17 mouse cellular contexts compared by ENCODE assay signal in the genomic region with DNA sequence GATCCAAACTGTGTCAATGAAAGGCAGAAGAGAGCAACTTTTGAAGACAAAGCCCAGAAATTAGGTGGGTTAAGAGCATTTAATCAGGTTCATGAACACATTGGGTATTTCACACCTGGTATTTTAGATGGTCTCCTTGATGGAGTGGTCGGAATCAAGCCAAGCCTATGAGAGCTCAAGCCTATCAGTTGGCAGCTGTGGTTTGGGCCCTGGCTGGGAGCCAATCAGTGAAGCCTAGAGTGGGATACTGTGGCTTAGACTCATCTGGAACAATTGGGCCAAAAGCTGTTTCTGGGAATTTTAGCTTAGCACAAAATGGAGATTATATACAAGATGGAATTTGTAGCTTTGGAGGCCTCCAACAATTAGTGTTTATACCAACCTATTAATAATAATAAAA.
"Had no signal": no experiment of that assay in that cellular context is flagged by ENCODE, and none has a peak within 500 bp of the region (broad histone marks: within the 10 kb centered on the region; RNA-seq: fewer than 3 reads in every experiment).

No protein-coding gene starts in this region.

- DNase-seq: lung, adult 2 months; lung, postnatal 14 days; lung, postnatal 36 days; right cerebral cortex, postnatal 14 days; thymus, adult 2 months; thymus, postnatal 25 days; thymus, postnatal 4 days had no signal

- ATAC-seq: lung, postnatal 0 days; midbrain, embryonic 13.5 days; midbrain, embryonic 16.5 days had no signal

- H3K27me3 ChIP-seq: lung, embryonic 15.5 days; midbrain, embryonic 13.5 days; neural tube, embryonic 12.5 days; stomach, embryonic 15.5 days had no signal

- H3K36me3 ChIP-seq: lung, embryonic 15.5 days; midbrain, embryonic 13.5 days; neural tube, embryonic 12.5 days; stomach, embryonic 15.5 days had no signal

- H3K9me3 ChIP-seq: lung, embryonic 15.5 days; megakaryocyte, embryonic 14.5 days; midbrain, embryonic 13.5 days; neural tube, embryonic 12.5 days; stomach, embryonic 15.5 days had no signal

- H3K4me2 ChIP-seq: lung, embryonic 15.5 days; midbrain, embryonic 11.5 days; midbrain, embryonic 13.5 days; neural tube, embryonic 12.5 days; stomach, embryonic 15.5 days had no signal

- H3K9ac ChIP-seq: lung, embryonic 15.5 days; midbrain, embryonic 13.5 days; neural tube, embryonic 12.5 days; stomach, embryonic 15.5 days had no signal

- H3K4me1 ChIP-seq: lung, embryonic 15.5 days; megakaryocyte, embryonic 14.5 days; midbrain, embryonic 13.5 days; neural tube, embryonic 12.5 days; stomach, embryonic 15.5 days had no signal

- H3K4me3 ChIP-seq: lung, embryonic 15.5 days; megakaryocyte, embryonic 14.5 days; midbrain, embryonic 13.5 days; neural tube, embryonic 12.5 days; stomach, embryonic 15.5 days had no signal

- H3K27ac ChIP-seq: lung, embryonic 15.5 days; macrophage; midbrain, embryonic 13.5 days; neural tube, embryonic 12.5 days; stomach, embryonic 15.5 days; stomach, postnatal 0 days had no signal
